Mouse (Mus musculus) splenic B cell, adult 2 months (primary cell): ENCODE results near the gene Pnkd.

Source experiments
- DNase-seq: peaks from one replicate; pipeline ENCODE4 v3.0.0-alpha.2; 2011; ENCODE audit warnings: low read depth, low spot score
- H3K27me3 ChIP-seq: 2 replicates; pipeline ENCODE4 v1.6.1; 2012; ENCODE audit warnings: mild to moderate bottlenecking, low read length, moderate library complexity, mixed read lengths; ENCODE audit not compliant: control insufficient read depth, poor library complexity, insufficient read depth, severe bottlenecking
- H3K36me3 ChIP-seq: 2 replicates; pipeline ENCODE4 v1.6.1; 2012; ENCODE audit warnings: mild to moderate bottlenecking, low read length, moderate library complexity, mixed read lengths; ENCODE audit not compliant: control insufficient read depth, poor library complexity, insufficient read depth, severe bottlenecking

Pnkd gene

DNA sequence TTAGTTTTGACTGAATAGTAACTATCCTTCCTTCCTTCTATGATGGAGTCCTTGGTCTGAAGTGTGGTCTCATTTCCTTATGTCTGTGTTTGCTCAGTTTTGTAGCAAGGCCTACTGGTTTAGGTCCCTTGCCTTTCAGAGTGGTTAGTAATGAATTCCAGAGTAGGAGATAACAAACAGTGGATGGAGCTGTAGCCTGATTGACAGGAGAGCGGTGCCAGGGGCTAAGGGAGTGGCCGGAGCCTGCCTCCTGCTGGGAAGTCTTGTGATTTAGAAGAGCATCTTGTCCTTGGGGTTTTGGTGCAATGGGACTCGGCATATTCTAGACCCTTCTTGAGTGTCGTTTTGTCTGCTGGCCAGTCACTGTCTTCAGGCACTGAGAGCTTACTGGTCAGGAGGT, 27.9 kb upstream of the Pnkd start:
- H3K27me3 ChIP-seq, result no peaks in the 10 kb centered on the region
- H3K36me3 ChIP-seq, result peaks cover 36% of the 10 kb centered on the region
- no peak for DNase-seq

GRCm38 (mm10) chr1:74262510-74262909, 22.2 kb upstream of the Pnkd start:
- H3K36me3 ChIP-seq, result peaks cover 26% of the 10 kb centered on the region
- DNase-seq, result no peak
- H3K27me3 ChIP-seq, result no peaks in the 10 kb centered on the region

DNA sequence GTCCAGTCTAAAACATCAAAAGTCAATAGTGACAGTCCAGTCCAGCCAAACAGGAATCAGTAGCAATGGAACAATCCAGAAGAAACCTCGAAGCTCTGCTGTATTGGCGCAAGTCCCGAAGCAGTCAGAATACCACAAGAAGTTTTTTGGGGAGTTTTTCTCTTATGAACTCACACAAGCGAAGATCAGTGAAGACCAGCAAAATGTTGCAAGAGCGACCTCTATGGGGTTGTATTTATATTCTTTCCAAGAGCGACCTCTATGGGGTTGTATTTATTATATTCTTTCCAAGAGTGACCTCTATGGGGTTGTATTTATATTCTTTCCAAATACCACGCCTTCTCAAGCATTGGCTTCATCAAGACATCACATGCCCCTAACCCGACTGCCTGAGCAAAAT, 16.0 kb upstream of the Pnkd start:
- DNase-seq, result peak; percentile 34
- Histone ChIP-seq H3K27me3 (no peaks in the 10 kb centered on the region), H3K36me3 (peaks cover 7% of the 10 kb centered on the region)

DNA sequence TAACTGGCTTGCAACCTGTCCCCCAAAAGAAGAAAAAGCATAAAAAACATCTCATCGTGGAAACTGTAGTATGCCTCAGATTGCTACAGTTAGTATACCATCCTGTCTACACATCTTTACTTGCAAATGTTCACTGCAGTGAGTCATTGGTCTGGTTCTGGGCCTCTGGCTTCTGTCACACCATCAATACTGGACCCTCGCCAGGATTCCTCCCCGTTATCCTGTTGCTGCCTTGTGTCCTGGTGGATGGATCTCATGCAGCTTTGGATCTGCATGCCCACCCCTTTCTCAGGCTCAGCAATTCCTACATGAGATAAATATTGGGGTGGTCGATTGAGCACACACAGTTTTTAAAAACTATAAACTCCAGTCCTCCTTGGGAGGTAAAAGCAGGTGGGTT, 13.1 kb upstream of the Pnkd start:
- Histone ChIP-seq H3K36me3 (peaks cover 4% of the 10 kb centered on the region), H3K27me3 (no peaks in the 10 kb centered on the region)
- no peak for DNase-seq

- DNase-seq, result no peak
- Histone ChIP-seq H3K36me3 (peaks cover 3% of the 10 kb centered on the region), H3K27me3 (no peaks in the 10 kb centered on the region)
These were observed 9.7 kb upstream of the Pnkd start for GRCm38 (mm10) chr1:74275015-74275414.

GRCm38 (mm10) chr1:74277041-74277440, 7.7 kb upstream of the Pnkd start:
- Histone ChIP-seq H3K36me3 (peaks cover 6% of the 10 kb centered on the region), H3K27me3 (no peaks in the 10 kb centered on the region)
- DNase-seq, result no peak

- Histone ChIP-seq H3K36me3 (peaks cover 6% of the 10 kb centered on the region), H3K27me3 (no peaks in the 10 kb centered on the region)
- no peak for DNase-seq
These were observed 6.7 kb upstream of the Pnkd start for GRCm38 (mm10) chr1:74277883-74278537.

DNA sequence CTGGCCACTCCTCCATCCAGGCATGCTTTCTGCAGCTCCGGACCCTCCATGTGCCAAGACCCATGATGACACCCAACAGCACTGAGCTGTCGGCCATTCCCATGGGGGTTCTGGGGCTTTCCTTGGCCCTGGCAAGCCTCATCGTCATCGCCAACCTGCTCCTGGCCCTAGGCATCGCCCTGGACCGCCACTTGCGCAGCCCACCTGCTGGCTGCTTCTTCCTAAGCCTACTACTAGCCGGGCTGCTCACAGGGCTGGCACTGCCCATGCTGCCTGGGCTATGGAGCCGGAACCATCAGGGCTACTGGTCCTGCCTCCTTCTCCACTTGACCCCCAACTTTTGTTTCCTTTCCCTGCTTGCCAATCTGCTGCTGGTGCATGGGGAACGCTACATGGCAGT, 6.2 kb upstream of the Pnkd start, which contains the start of gene Gpbar1:
Gene Gpbar1, plus strand, starts transcription at position 13 of the 400 bp plus-strand sequence.
- peaks cover 6% of the 10 kb centered on the region for H3K36me3 ChIP-seq

DNA sequence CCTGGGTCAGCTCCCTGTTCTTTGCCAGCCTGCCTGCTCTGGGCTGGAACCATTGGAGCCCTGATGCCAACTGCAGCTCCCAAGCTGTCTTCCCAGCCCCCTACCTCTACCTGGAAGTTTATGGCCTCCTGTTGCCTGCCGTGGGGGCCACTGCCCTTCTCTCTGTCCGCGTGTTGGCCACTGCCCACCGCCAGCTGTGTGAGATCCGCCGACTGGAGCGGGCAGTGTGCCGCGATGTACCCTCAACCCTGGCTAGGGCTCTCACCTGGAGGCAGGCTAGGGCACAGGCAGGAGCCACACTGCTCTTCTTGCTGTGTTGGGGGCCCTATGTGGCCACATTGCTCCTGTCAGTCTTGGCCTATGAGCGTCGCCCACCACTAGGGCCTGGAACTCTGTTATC, 5.7 kb upstream of the Pnkd start:
- no peak for DNase-seq
- peaks cover 6% of the 10 kb centered on the region for H3K36me3 ChIP-seq
- no peaks in the 10 kb centered on the region for H3K27me3 ChIP-seq

More for the DNA sequence above, 6.2 kb upstream of the Pnkd start, which contains the start of gene Gpbar1:
- H3K27me3 ChIP-seq, result no peaks in the 10 kb centered on the region
- DNase-seq, result no peak

DNA sequence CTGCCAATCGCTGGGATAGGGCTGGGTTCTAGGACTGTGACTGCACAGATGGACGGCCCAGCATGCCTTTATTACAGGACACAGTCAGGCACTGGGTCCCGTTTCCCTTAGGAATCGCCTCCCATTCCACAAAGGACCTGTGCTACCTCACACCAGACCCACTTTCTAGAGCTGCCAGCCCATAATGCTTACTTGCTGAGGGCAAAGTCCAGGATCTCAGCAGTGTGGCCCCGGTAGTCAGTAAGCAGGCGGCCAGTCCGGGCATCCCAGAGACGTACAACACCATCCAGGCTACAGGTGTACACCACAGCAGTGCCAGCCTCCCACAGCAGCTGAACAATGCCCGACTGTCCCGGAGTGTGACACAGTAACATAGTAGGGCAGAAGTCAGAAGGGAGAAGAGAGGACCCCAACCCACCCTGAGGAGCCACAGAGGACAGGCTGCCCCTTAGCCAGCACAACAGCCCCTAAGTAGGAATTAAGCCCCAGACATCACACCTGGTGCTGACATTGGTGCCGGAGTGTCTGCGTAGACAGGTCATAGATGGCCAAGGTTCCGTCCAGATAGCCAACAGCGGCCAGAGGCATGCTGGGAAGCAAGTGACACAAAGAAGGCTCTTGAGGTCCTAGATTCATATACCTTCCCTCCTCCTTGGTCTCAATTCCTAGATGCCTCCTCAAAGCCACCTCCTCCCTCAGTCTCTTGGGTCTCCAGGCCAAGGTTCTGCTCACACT, 4.0 kb upstream of the Pnkd start:
- no peak for DNase-seq
- H3K36me3 ChIP-seq, result peaks cover 6% of the 10 kb centered on the region

DNA sequence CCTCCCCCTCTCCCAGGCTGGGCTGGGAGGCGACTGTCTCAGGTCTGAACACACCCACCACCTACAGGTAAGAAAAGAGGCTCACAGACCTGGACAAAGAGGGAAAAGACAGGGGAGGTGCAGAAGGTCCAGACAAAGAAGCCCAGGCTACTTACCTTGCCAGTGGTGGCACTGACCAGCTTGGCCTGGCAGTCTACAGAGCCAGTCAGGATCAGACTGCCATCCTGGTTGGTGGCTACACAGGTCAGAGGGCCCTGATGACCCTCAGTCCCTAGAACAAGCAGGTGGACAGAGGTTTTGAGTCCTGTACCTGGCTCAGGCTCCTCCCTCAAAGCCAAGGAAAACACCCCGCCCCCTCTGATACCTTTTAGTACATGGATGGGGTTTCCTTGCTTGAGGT, 3.4 kb upstream of the Pnkd start:
- Histone ChIP-seq H3K27me3 (no peaks in the 10 kb centered on the region), H3K36me3 (peaks cover 6% of the 10 kb centered on the region)
- DNase-seq, result no peak

More for the DNA sequence above, 4.0 kb upstream of the Pnkd start:
- H3K27me3 ChIP-seq, result no peaks in the 10 kb centered on the region

DNA sequence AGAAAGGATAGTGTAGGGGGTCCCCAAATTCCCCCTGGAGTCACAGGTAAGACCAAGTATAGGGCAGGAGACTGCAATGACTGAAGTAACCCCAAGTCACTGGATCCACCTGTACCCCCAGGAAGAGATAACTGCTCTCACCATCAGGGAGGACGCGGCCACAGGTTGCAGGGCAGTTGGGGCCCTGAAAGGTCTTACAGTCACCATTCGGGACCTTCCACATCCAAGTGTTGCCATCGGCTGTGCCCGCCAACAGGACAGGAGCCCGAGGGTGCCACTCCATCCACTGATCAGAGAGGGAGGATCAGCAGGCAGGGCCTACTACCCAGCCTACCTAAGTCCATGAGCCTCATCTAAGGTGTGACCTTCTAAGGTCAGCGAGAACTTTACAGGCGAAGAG, 2.8 kb upstream of the Pnkd start:
- H3K36me3 ChIP-seq, result peaks cover 6% of the 10 kb centered on the region
- DNase-seq, result no peak
- H3K27me3 ChIP-seq, result no peaks in the 10 kb centered on the region

DNA sequence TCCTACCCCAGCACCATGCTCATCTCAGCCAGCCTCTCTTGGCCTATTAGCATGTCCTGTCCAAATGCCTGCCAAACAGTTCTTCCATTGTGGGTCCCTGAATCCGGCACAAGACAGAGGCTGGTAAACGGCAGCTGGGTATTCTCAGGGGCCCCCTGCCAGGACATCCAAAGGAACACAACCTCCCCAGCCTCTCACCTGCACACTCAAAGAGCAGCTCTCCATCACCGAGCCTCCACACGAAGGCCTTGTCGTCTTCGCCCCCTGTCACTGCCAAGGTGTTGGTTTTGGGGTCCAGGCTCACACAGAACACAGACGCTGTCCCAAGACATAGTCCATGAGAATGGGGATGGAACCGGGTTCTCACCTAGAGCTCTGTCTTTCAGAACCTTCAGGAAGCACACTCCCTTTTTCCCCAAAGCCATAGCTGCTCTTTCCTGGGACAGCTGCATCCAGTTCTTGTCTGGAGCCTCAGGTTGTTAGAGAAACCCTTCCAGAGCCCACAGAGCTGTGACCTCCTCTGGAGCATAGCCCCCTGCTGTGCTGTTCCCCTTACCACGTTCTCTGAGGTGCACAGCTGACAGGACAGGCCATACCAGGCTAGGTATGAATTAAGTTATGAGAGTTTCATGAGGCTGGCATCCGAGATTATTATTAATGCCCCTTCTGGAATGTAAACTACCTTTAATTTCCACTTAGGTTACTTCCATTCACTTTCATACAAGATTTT, 1.7 kb upstream of the Pnkd start:
- peaks cover 6% of the 10 kb centered on the region for H3K36me3 ChIP-seq
- DNase-seq, result no peak
- H3K27me3 ChIP-seq, result no peaks in the 10 kb centered on the region

- Histone ChIP-seq H3K36me3 (peaks cover 6% of the 10 kb centered on the region), H3K27me3 (no peaks in the 10 kb centered on the region)
- DNase-seq, result peak; percentile 66
These were observed 855 bp upstream of the Pnkd start for GRCm38 (mm10) chr1:74283686-74284463.
